In the genomic region with DNA sequence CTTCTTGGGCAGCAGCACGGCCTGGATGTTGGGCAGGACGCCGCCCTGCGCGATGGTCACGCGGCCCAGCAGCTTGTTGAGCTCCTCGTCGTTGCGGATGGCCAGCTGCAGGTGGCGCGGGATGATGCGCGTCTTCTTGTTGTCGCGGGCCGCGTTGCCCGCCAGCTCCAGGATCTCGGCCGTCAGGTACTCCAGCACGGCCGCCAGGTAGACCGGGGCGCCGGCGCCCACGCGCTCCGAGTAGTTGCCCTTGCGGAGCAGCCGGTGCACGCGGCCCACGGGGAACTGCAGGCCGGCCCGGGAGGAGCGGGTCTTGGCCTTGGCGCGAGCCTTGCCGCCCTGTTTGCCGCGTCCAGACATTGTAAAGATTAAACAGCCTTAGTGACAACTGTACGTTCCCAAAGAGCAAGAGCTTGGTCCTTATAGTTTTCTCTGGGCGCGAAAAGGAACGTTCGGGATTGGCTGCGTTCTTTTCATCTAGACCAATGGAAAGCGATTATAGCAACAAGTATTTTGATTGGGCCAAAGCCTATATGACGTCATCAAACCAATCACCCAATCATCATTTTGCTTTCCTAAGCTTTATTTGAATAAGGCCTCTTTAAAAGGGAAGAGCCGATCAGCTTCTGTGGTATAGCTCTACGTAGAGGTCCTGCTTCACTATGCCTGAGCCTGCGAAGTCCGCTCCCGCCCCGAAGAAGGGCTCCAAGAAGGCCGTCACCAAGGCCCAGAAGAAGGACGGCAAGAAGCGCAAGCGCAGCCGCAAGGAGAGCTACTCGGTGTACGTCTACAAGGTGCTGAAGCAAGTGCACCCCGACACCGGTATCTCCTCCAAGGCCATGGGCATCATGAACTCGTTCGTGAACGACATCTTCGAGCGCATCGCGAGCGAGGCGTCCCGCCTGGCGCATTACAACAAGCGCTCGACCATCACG, we compare ENCODE assay signal across 8 mouse cellular contexts. TPM values are rescaled to one million over a fixed set of nuclear protein-coding genes. Genes with fewer than 3 reads are reported as not detected.
A peak's percentile ranks its signal among the peaks of the same experiment; 100 is the strongest.
DNase-seq lines count a peak whose midpoint lies in the region; ATAC-seq and TF ChIP-seq lines count a peak whose summit lies in the region.
"Not testable (repeated sequence)": the region's sequence is repeated elsewhere in the genome, so short reads cannot be mapped to it uniquely, and the experiment has no call there.

Hist1h2ag (minus strand) TSS at position 377 of the 935 bp plus-strand sequence.
Hist1h2bj (plus strand) TSS at position 647 of the 935 bp plus-strand sequence.

- H3K9me3 ChIP-seq in ES-Bruce4 (replicated peaks; ENCODE audit: control insufficient read depth, insufficient read depth, low read length, poor library complexity, severe bottlenecking); forebrain, embryonic 12.5 days; heart, embryonic 16.5 days (replicated peaks; ENCODE audit: control insufficient read depth, low read length); liver, embryonic 14.5 days (ENCODE audit: control insufficient read depth, low read length); stomach, embryonic 15.5 days: not testable (repeated sequence)

- peak within 1 kb of the TSS; percentile 63 for H3K4me3 ChIP-seq in ES-Bruce4 (ENCODE audit: low read depth, low read length)
- peak within 1 kb of the TSS; percentile 42 for H3K4me3 ChIP-seq in forebrain, embryonic 12.5 days (replicated peaks)
- H3K4me3 ChIP-seq in heart, embryonic 16.5 days (ENCODE audit: low read length): peak within 1 kb of the TSS; percentile 49
- H3K4me3 ChIP-seq in liver, embryonic 14.5 days (ENCODE audit: insufficient read depth in 1 of 2, low read depth in 2 of 2, low read length in 2 of 2): peak within 1 kb of the TSS; percentile 67 to 80
- H3K4me3 ChIP-seq in stomach, embryonic 15.5 days (replicated peaks): peak within 1 kb of the TSS; percentile 40

- TF ChIP-seq EP300 in ES-Bruce4 (IDR thresholded peaks at IDR 0.05; ENCODE audit: insufficient read depth, low read depth, low read length): not testable (repeated sequence)
- TF ChIP-seq EP300 in liver, embryonic 14.5 days (IDR thresholded peaks at IDR 0.05; ENCODE audit: low read depth): peak; percentile 73; the same call in 1 of the 2 replicates

- peak within 1 kb of the TSS; percentile 88 for H3K9ac ChIP-seq in ES-Bruce4 (ENCODE audit: low read depth, poor library complexity, severe bottlenecking)
- H3K9ac ChIP-seq in forebrain, embryonic 12.5 days: peak within 1 kb of the TSS; percentile 65
- H3K9ac ChIP-seq in heart, embryonic 16.5 days (ENCODE audit: low read length): peak within 1 kb of the TSS; percentile 74
- H3K9ac ChIP-seq in liver, embryonic 14.5 days (replicated peaks): peak within 1 kb of the TSS; percentile 98
- H3K9ac ChIP-seq in stomach, embryonic 15.5 days: peak within 1 kb of the TSS; percentile 25; the same call in 1 of the 2 replicates

- peak within 1 kb of the TSS; percentile 97 for H3K27ac ChIP-seq in ES-Bruce4 (ENCODE audit: insufficient read depth, low read length)
- H3K27ac ChIP-seq in forebrain, embryonic 12.5 days: peak within 1 kb of the TSS; percentile 97
- H3K27ac ChIP-seq in heart, embryonic 16.5 days (ENCODE audit: low read length): peak within 1 kb of the TSS; percentile 88
- peak within 1 kb of the TSS; percentile 100 for H3K27ac ChIP-seq in liver, embryonic 14.5 days
- peak within 1 kb of the TSS; percentile 90 for H3K27ac ChIP-seq in stomach, embryonic 15.5 days

- not testable (repeated sequence) for H3K36me3 ChIP-seq in ES-Bruce4 (ENCODE audit: control insufficient read depth, insufficient read depth, low read length, poor library complexity, severe bottlenecking); forebrain, embryonic 12.5 days (replicated peaks); heart, embryonic 16.5 days (ENCODE audit: control insufficient read depth, insufficient read depth); liver, embryonic 14.5 days (replicated peaks; ENCODE audit: control insufficient read depth, insufficient read depth, low read depth); stomach, embryonic 15.5 days

- not testable (repeated sequence) for H3K4me1 ChIP-seq in ES-Bruce4 (ENCODE audit: control insufficient read depth, insufficient read depth, low read length); stomach, embryonic 15.5 days
- H3K4me1 ChIP-seq in forebrain, embryonic 12.5 days: peaks cover 18% of the 10 kb centered on the region
- H3K4me1 ChIP-seq in heart, embryonic 16.5 days (ENCODE audit: control insufficient read depth, insufficient read depth, low read length): peaks cover 22% of the 10 kb centered on the region
- peaks cover 18 to 31% of the 10 kb centered on the region in 2 experiments for H3K4me1 ChIP-seq in liver, embryonic 14.5 days (replicated peaks; ENCODE audit: control insufficient read depth in 2 of 2, insufficient read depth in 2 of 2, low read length in 1 of 2)

- DNase-seq in kidney, postnatal 25 days: peak; percentile 89 to 91
- peak; percentile 99 for DNase-seq in liver, embryonic 14.5 days (ENCODE audit: low read depth in 3 of 3, low spot score in 3 of 3)
- peak; percentile 87 for DNase-seq in neural tube, embryonic 10.5 days (ENCODE audit: extremely low spot score, low spot score)

- not testable (repeated sequence) for H3K27me3 ChIP-seq in ES-Bruce4 (ENCODE audit: control insufficient read depth, insufficient read depth, low read length, poor library complexity, severe bottlenecking); forebrain, embryonic 12.5 days; heart, embryonic 16.5 days (ENCODE audit: control insufficient read depth, insufficient read depth, low read length); liver, embryonic 14.5 days (ENCODE audit: control insufficient read depth, insufficient read depth, low read length); stomach, embryonic 15.5 days (replicated peaks)

- TF ChIP-seq POLR2A in ES-Bruce4 (IDR thresholded peaks at IDR 0.05; ENCODE audit: insufficient read depth, low read length): peak; percentile 97

- under 1% methylated on average over 51 of the region's 80 CpGs for WGBS in forebrain, embryonic 12.5 days
- under 1% methylated on average over 40 of the region's 80 CpGs for WGBS in heart, embryonic 16.5 days
- under 1% methylated on average over 35 of the region's 80 CpGs for WGBS in liver, embryonic 14.5 days (ENCODE audit: insufficient replicate concordance)
- under 1% methylated on average over 41 of the region's 80 CpGs for WGBS in stomach, embryonic 15.5 days

- peak within 1 kb of the TSS; percentile 77 for H3K4me2 ChIP-seq in forebrain, embryonic 12.5 days
- peak within 1 kb of the TSS; percentile 68 for H3K4me2 ChIP-seq in heart, embryonic 16.5 days (ENCODE audit: low read depth, low read length)
- H3K4me2 ChIP-seq in liver, embryonic 14.5 days (ENCODE audit: low read depth): peak within 1 kb of the TSS; percentile 80
- peak within 1 kb of the TSS; percentile 79 for H3K4me2 ChIP-seq in stomach, embryonic 15.5 days

- not testable (repeated sequence) for TF ChIP-seq CTCF in ES-Bruce4 (IDR thresholded peaks at IDR 0.05; ENCODE audit: low read depth, low read length); liver, embryonic 14.5 days (IDR thresholded peaks at IDR 0.05; ENCODE audit: low read depth)

- ATAC-seq in cerebellum, adult (ENCODE audit: insufficient number of reproducible peaks, low FRiP score, low TSS enrichment): peak; percentile 95
- ATAC-seq in forebrain, embryonic 12.5 days (ENCODE audit: low FRiP score): peak; percentile 93
- peak; percentile 88 for ATAC-seq in heart, embryonic 16.5 days (replicated peaks; ENCODE audit: extremely low read depth, insufficient read depth, low FRiP score)
- ATAC-seq in liver, embryonic 14.5 days (ENCODE audit: insufficient read depth): peak; percentile 76
- peak; percentile 90 for ATAC-seq in stomach, embryonic 15.5 days (ENCODE audit: insufficient read depth, low FRiP score, low read depth)

RNA-seq across cellular contexts. Expression of gene Hist1h2ag, which starts in this region (rescaled TPM):
- polyA plus RNA-seq in ES-Bruce4 (2011; ENCODE audit: insufficient read depth, insufficient read length, low read depth, missing spikeins): 6.3 and 7.9 TPM in 2 replicates
- polyA plus RNA-seq in forebrain, embryonic 12.5 days (2016; fragmentation: Nextera tagmentation; extraction: Ambion mirVana): 82.7 and 84.6 TPM in 2 replicates
- polyA plus RNA-seq in heart, embryonic 16.5 days (2015; fragmentation: Nextera tagmentation; extraction: Ambion mirVana): 13.3 and 22.0 TPM in 2 replicates
- polyA plus RNA-seq in liver, embryonic 14.5 days (2012; rRNA removed): 35.2 and 55.3 TPM in 2 replicates
- polyA plus RNA-seq in liver, embryonic 14.5 days (2014; fragmentation: Nextera tagmentation; extraction: Ambion mirVana): 15.5 and 18.0 TPM in 2 replicates
- 36.1 and 42.9 TPM in 2 replicates for polyA plus RNA-seq in stomach, embryonic 15.5 days (2015; fragmentation: Nextera tagmentation; extraction: Ambion mirVana)

RNA-seq across cellular contexts. Expression of gene Hist1h2bj, which starts in this region (rescaled TPM):
- polyA plus RNA-seq in ES-Bruce4 (2011; ENCODE audit: insufficient read depth, insufficient read length, low read depth, missing spikeins): 14.6 and 19.9 TPM in 2 replicates
- polyA plus RNA-seq in forebrain, embryonic 12.5 days (2016; fragmentation: Nextera tagmentation; extraction: Ambion mirVana): 13.1 and 15.8 TPM in 2 replicates
- polyA plus RNA-seq in heart, embryonic 16.5 days (2015; fragmentation: Nextera tagmentation; extraction: Ambion mirVana): 5.5 and 9.9 TPM in 2 replicates
- polyA plus RNA-seq in liver, embryonic 14.5 days (2012; rRNA removed): 21.4 and 38.1 TPM in 2 replicates
- 11.2 and 12.4 TPM in 2 replicates for polyA plus RNA-seq in liver, embryonic 14.5 days (2014; fragmentation: Nextera tagmentation; extraction: Ambion mirVana)
- polyA plus RNA-seq in stomach, embryonic 15.5 days (2015; fragmentation: Nextera tagmentation; extraction: Ambion mirVana): 7.8 and 8.5 TPM in 2 replicates

Comparison
In these comparisons a context has a peak if more than half of its experiments do, and no peak if none do; other contexts are left out.
1. Peak in every context shown above with its lines: DNase-seq, ATAC-seq, H3K4me3 ChIP-seq and H3K27ac ChIP-seq.
2. H3K9ac ChIP-seq: peak in every context shown above with its lines; median percentile 98 in liver, embryonic 14.5 days; 88 in ES-Bruce4; 74 in heart, embryonic 16.5 days; 65 in forebrain, embryonic 12.5 days; 25 in stomach, embryonic 15.5 days.